Mouse (Mus musculus): ENCODE measurements around the gene Dclre1b.
"Not testable (repeated sequence)": the region's sequence is repeated elsewhere in the genome, so short reads cannot be mapped to it uniquely, and the experiment has no call there.

Gene Dclre1b

GRCm38 (mm10) chr3:103809799-103810150 is 531 bp upstream of the Dclre1b start:
- no peak for DNase-seq

GRCm38 (mm10) chr3:103805671-103806070 is 3.6 kb downstream of the Dclre1b start:
- DNase-seq: no peak

- no peak for DNase-seq
These were observed 6.4 kb downstream of the Dclre1b start for GRCm38 (mm10) chr3:103802861-103803260.

GRCm38 (mm10) chr3:103801631-103802531 is 7.4 kb downstream of the Dclre1b start:
- DNase-seq: peak; percentile 86

GRCm38 (mm10) chr3:103799507-103799906 is 9.7 kb downstream of the Dclre1b start:
- no peak for DNase-seq

- DNase-seq: no peak
These were observed 12.9 kb downstream of the Dclre1b start for GRCm38 (mm10) chr3:103796389-103796788.

- no peak for DNase-seq
These were observed 16.7 kb downstream of the Dclre1b start for GRCm38 (mm10) chr3:103792566-103792965.

- DNase-seq: not testable (repeated sequence)
These were observed 17.2 kb downstream of the Dclre1b start for GRCm38 (mm10) chr3:103792111-103792406.

- peak; percentile 95 for DNase-seq
These were observed 17.8 kb downstream of the Dclre1b start, which contains the start of gene Hipk1 for GRCm38 (mm10) chr3:103791230-103792110. Hipk1 (minus strand) TSS chr3:103791563.

- peak; percentile 58 for DNase-seq
These were observed 18.7 kb downstream of the Dclre1b start for GRCm38 (mm10) chr3:103790346-103791145.

- DNase-seq: peak; percentile 46
These were observed 19.3 kb downstream of the Dclre1b start for GRCm38 (mm10) chr3:103789891-103790345.

GRCm38 (mm10) chr3:103789096-103789495 is 20.1 kb downstream of the Dclre1b start:
- no peak for DNase-seq

GRCm38 (mm10) chr3:103787225-103787624 is 22.0 kb downstream of the Dclre1b start:
- no peak for DNase-seq

GRCm38 (mm10) chr3:103782844-103783609 is 26.2 kb downstream of the Dclre1b start:
- no peak for DNase-seq

- no peak for DNase-seq
These were observed 28.5 kb downstream of the Dclre1b start for GRCm38 (mm10) chr3:103780777-103781176.

- no peak for DNase-seq
These were observed 29.0 kb downstream of the Dclre1b start for GRCm38 (mm10) chr3:103780271-103780670.

GRCm38 (mm10) chr3:103779183-103779582 is 30.1 kb downstream of the Dclre1b start:
- no peak for DNase-seq

- no peak for DNase-seq
These were observed 30.6 kb downstream of the Dclre1b start for GRCm38 (mm10) chr3:103778660-103779059.

- peak; percentile 82 for DNase-seq
These were observed 31.3 kb downstream of the Dclre1b start for GRCm38 (mm10) chr3:103777940-103778339.

- DNase-seq: no peak
These were observed 35.2 kb downstream of the Dclre1b start for GRCm38 (mm10) chr3:103774009-103774408.

- no peak for DNase-seq
These were observed 35.7 kb downstream of the Dclre1b start for GRCm38 (mm10) chr3:103773508-103773907.

GRCm38 (mm10) chr3:103772846-103773245 is 36.4 kb downstream of the Dclre1b start:
- DNase-seq: no peak

Data from cerebellum, adult 11-12 months (tissue).